Mouse (Mus musculus) embryo, embryonic 11.5 days (tissue): Measurements from ENCODE around the gene Ptgdr2.

Source experiments
- DNase-seq: peaks from one replicate; pipeline ENCODE4 v3.0.0-alpha.2; 2012; ENCODE audit warnings: low read depth, low spot score

Gene Ptgdr2

GRCm38 (mm10) chr19:10975187-10975586 lies 38.2 kb downstream of the Ptgdr2 start:
- no peak for DNase-seq

- no peak for DNase-seq
These were observed 39.4 kb downstream of the Ptgdr2 start for GRCm38 (mm10) chr19:10976318-10976717.

- peak; percentile 44 for DNase-seq
These were observed 42.5 kb downstream of the Ptgdr2 start for GRCm38 (mm10) chr19:10979184-10980168.

GRCm38 (mm10) chr19:10980210-10980609 lies 43.2 kb downstream of the Ptgdr2 start:
- no peak for DNase-seq

- DNase-seq = no peak
These were observed 46.2 kb downstream of the Ptgdr2 start for GRCm38 (mm10) chr19:10983146-10983545.

GRCm38 (mm10) chr19:10984551-10984950 lies 47.6 kb downstream of the Ptgdr2 start:
- no peak for DNase-seq

- DNase-seq = no peak
These were observed 48.9 kb downstream of the Ptgdr2 start for GRCm38 (mm10) chr19:10985889-10986288.

GRCm38 (mm10) chr19:10988563-10988962 lies 51.6 kb downstream of the Ptgdr2 start:
- no peak for DNase-seq

GRCm38 (mm10) chr19:10990751-10991150 lies 53.8 kb downstream of the Ptgdr2 start:
- DNase-seq = no peak

- no peak for DNase-seq
These were observed 55.0 kb downstream of the Ptgdr2 start for GRCm38 (mm10) chr19:10991911-10992310.
